Mouse (Mus musculus) bone marrow macrophage, adult 2 months (primary cell): ENCODE measurements around the gene Gcnt1.

ENCODE experiments used
- CTCF ChIP-seq: IDR thresholded peaks from 2 replicates; pipeline ENCODE4 v1.5.1; 2012; ENCODE audit warnings: low read depth, mild to moderate bottlenecking, low read length, moderate library complexity
- POLR2A ChIP-seq: IDR thresholded peaks from 2 replicates; pipeline ENCODE4 v1.6.1; 2012; ENCODE audit warnings: mild to moderate bottlenecking, low read depth, low read length, borderline replicate concordance

- TF ChIP-seq CTCF (no peak), POLR2A (no peak)
Measured at GRCm38 (mm10) chr19:17417855-17418254, 45.2 kb upstream of the Gcnt1 start.
